Mouse (Mus musculus) mouse embryonic stem cell (cell line): Measurements from ENCODE around the gene Gm10961.

Experiments used
- in situ Hi-C, 2 experiments: fragments of 300-500 bp; cut with MboI; formaldehyde crosslinking; loops; 1 replicate in 1 of 2; 3 replicates in 1 of 2; pipeline ENCODE4 v1.14.3; 2019 to 2020; ENCODE audit warnings: low sequenced_read_pairs in 2 of 2, low pct_unique_long_range_greater_than_20kb in 1 of 2, mixed read lengths in 1 of 2; ENCODE audit not compliant: unreplicated experiment in 1 of 2

Gm10961 gene

DNA sequence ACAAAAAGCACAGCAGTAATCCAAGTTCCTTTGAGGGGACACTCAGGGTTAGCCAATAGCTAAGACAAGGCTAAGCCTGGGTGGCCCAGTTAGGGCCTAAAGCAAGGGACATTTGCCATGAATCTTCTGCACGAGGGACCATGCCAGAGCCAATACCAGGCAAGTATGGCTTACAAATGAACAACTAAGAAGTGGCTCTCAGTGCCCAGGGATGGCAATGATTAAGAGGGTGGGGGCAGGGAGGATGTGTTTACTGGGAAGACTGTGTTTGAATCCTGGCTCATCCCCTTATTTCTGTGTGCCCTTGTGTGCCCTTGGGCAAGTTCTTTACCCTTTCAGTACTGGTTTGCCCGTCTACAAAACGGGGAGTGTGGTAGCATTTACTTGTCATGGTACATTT lies 21.7 kb upstream of the Gm10961 start:
- in situ Hi-C loops = no loop called here

DNA sequence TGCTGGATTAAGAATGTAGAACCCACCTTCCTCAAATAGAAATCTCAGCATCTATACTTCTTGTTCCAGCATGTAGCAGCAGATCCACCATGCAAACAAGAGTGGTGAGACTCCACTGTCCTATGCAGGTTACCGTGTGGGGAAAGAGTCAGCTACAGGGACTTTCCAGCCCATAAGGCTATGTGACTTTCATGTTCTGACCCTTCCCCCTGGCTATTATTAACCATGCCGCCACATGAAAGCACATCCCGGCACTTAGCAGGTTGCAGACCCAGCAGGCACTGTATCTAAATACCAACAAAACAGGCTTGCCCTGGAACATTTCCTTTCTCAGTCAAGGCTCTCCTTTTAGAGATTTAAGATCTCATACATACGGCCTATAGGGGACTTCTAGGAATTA lies 19.7 kb upstream of the Gm10961 start:
- in situ Hi-C loops = no loop called here

DNA sequence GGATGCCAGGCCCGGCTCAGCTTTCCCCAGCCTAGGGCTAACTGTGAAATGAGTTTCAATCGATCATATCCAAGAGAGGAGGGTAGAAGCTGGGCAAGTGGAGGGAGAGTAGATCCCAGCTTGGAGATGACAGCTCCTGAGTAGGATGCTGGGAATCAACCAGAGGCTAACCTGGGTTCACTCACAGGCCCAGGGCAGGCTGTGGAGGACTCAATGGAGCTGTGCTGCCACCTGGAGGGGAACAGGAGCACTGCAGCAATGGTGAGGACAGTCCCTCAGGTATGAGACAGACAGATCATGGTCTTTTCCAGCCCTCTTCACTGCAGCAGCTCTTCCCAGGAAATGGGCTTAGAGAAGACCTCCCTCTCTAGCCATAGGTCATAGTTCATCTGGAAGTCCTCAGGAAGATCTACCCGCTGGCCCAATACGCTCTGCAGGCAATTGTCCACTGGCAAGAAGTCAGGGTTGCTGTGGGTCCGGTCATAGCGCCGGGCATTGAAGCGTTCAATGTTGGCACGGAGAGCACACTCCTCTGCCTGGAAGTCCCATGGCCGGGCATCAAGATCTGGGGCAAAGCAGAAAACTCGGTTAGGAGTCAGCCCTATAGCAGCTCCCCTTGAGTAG lies 18.1 kb upstream of the Gm10961 start:
- in situ Hi-C loops = no loop called here

DNA sequence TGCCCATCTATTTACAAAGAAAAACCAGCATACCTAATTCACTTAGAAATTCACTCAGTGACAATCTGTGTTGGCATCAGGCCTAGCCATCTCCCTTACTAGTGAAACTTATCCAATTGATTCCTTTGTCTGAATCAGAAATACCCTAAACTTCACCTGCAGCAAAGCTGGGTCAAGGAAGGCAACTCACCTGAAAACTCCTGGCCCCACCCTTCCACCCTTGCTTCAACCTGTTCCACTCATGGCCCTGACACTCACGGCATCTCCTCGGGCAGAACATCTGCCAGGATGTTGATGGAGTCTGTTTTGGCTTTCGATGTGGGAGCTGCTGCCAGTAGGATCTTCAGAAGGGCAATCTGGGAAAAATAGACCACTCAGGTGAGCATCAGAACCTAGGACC lies 13.3 kb upstream of the Gm10961 start:
- in situ Hi-C loops = no loop called here

DNA sequence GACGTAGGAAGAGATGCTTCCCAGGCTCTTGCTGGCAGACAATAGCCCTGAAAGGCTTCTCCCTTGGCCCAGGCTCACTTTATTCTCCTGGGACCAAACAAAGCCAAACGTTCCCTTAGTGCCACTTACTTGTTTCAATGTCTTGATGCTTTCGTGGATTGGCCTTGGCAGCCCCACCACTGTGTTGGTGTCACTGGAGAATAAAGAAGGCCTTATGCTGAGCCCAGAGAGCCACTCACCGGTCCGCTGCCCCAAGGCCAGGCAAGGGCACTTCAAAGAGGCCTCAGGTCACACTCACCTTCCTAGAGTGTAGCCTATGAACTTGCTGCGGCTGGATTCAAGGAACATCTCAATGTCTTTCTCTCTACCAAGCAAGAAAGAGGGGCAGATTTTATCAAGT lies 11.2 kb upstream of the Gm10961 start:
- in situ Hi-C loops = no loop called here

DNA sequence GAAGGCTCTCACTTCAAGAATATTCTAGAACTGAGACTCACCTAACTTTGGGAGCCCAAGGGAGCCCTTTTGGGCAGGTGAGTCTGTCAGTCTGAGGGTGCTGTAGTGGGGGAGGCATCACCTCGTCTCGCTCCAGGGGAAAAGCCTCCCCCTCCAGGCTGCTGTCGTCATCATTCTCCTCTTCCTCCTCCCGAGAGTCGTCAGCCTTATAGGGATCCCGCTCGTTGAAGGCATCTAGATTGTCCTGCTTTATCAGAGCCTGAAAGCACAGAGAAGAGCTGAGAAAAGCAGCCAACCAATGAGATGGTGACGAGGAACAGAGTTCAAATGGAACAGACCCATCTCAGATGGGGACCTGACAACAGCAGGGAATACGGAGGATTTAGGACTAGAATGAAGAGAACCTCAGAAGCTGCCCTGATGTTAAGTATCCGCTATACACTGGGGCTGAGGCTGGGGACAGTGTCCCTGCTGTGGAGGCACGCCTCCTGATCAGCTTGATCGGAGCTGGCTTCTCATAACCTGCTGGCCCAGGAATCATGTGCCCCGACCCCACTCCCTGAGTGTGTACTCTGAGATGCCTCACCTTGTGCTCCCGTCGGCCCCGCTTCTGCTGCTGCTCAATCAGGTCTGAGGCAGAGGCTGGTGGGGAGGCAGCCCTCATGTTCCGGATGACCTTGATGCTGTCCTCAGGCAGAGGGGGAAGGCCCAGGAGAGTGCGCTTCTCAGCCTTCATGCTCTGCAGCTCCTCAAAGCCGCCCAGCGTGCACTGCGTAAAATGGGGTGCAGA lies 9.6 kb upstream of the Gm10961 start:
- in situ Hi-C loops = no loop called here

DNA sequence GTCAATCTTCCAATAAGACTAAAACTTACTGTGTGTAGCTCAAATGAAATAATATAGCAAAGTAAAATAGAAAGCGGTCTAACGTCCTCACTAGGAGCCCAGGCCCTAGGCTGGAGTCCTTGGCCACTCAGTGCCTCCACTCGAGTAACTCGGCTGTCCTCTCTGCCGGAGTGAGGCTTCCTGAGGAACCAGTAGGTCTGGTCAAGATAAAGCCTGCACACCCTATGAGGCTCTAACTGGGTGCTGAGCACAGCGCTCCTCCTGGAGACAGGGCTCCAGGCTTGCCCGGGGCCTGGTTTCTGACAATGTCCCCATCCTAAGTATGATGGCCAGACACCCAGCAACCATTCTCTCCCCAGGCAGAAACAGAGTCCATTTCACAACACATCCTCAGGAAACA lies 8.6 kb upstream of the Gm10961 start:
- in situ Hi-C loops = no loop called here

DNA sequence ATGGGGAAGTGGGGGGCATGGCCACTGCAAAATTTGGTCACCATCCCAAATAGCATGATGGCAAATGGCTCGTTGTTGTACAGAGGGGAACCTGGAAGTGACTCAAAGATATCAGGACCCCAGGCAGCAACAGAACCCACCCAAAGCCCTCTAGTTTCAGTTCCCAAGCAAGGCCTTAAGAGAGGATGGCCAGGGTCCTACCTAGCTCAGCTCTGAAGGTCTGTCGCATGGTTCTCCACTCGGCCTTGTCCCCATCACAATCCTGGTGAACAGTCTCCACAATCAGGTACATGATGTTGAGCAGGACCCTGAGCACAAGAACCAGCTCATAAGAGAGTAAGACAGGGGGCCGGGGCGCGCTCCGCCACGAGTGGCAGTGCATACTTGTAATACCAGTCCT lies 6.7 kb upstream of the Gm10961 start:
- in situ Hi-C loops = no loop called here

DNA sequence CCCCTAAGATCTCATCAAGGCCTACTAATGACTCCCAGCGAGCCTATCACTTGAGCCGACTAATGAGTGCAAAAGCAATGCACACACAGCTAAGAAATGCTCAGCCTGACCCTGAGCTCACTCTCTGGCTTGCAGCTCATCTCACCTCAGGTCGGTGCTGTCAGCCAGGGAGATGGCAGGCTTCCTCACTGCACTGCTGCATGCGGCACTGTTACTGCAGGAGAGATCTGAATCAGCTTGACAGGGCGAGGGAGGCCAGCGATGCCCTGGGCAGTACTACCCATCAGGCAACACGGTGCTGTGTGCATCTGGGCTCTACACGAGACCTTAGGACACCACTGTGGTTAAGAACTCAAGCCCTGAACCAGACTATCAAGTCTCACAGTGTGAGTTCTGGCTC lies 5.6 kb upstream of the Gm10961 start:
- in situ Hi-C loops = no loop called here

DNA sequence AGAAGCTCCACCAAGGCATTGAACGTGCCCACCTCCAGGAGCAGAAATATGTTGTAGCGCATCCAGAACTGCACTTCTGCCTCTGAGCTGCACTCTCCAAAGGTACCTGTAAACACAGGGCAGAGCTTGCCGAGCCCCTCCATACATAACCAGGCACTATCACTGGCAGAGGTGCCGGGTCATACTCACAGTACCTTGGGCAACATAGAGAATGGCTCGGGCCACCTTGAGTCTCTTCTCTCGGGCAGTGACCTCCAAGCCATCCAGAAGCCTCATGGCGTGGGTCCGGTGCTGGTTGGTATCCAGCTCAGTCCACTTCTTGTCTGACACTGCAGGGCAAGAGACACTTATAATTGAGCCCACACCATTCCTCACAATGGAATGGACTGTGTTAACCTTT lies 4.4 kb upstream of the Gm10961 start:
- in situ Hi-C loops = no loop called here

DNA sequence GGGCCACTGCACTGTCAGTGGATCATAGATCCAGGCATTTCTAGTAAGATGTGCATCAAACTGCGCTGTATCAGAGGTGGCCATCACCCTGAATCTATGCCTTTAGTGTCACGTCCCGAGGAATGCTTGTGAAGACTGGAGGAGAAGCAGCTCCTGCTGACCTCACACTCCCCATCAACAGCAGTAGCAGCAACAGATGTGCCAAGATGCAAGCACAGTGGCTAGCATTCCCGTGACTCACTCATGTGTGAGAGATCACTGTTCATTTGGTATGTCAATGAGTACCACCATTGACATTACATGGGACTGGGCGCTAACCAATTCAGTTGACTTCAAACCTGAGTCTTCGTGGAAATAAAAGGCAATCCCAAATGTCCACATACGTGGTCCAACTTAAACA lies 3.5 kb upstream of the Gm10961 start:
- in situ Hi-C loops = no loop called here

DNA sequence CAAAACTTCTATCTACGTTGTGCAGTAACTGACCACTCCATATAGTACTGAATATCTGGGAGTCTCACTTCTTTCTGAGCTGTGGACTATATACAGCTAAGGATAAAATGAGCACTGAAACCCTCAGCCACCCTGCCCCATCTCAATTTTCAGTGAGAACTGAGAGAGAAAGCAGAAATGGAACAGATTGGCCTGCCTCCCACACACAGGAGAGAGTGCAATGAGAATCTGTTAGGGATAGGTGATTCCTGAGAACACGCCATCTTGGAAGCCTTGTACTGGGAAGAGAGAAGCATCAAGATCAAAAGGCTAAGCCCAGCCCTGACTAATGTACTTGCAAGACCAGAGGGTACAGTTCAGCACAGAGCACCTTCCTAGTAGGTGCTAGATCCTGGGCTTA lies 2.6 kb upstream of the Gm10961 start:
- in situ Hi-C loops = no loop called here

DNA sequence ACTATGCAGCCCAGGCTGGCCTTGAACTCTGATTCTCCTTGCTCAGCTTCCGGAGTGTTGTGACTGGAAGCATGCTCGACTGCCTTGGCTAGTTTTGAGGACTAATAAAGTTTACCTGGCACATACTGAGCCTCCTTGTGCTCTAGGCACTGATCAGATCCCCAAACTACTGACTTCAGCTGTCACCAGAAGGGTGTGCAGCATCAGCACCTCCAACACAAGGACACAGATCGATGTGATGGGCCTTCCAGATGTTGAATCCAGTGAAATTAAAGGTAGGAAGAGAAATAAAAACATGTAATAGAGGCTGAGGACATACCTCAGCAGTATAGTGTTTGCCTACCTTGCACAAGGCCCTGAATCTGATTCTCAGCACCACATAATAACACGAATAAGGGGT lies 1.7 kb upstream of the Gm10961 start:
- in situ Hi-C loops = no loop called here

DNA sequence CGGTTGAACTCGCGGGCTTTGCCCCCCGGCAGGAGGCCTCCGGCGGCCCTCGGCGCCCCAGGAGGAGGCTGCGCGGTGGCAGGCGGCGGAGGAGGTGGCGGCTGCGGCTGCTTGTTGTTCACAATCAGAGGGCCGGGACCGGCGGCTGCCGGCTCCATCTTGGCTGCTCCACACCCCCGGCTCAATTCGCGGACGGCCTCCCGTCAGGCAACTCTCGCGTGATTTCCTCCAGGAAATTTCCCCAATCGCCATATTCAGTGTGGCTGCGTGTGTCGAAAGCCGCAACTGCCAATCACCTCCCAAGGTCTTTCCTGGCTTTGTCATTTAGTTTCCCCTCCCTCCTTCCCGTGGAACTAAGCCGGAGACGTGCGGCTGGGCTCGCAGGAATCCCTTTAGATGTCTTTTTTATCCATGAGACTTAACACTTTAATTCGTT lies 419 bp downstream of the Gm10961 start, which contains the start of gene Strip1:
Gene Strip1, minus strand, starts transcription at position 172 of the 436 bp plus-strand sequence.
- in situ Hi-C loops = no loop called here

DNA sequence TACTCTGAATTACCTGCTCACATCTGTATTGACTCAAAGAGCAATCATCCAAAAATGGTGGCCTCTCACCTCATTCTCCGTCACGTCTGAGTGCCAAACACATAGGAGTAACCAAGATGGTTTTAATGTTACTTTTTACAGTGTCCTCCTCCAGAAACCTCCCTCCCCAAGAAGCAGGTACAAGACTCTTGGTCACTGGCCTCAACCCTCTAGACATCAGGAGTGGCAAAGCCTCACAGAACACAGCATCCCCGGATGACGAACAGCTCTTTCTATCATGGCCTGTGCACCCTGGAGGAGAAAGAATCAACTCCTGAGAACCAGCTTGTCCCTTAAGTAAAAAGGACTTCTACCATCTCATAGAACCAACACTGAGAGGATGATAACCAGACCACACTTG lies 1.7 kb downstream of the Gm10961 start:
- in situ Hi-C loops = no loop called here

DNA sequence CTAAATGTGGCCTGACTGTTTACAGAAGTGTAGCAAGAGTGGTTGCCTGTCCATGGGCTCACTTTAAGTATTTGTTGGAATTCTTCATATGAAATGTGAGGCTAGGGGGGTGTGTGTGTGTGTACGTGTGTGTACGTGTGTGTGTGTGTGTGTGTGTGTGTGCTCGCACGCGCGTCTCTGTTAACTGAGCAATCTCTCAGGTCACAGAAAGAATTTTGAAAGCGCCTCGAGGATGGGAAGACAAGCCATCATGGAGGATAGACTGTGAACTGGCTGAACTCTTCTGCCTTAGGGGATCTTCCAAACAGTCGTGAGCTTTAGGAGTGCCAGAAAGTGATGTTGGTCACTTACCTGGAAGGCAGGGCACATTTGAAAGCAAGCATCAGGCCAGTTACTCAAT lies 2.8 kb downstream of the Gm10961 start:
- in situ Hi-C loops = no loop called here

DNA sequence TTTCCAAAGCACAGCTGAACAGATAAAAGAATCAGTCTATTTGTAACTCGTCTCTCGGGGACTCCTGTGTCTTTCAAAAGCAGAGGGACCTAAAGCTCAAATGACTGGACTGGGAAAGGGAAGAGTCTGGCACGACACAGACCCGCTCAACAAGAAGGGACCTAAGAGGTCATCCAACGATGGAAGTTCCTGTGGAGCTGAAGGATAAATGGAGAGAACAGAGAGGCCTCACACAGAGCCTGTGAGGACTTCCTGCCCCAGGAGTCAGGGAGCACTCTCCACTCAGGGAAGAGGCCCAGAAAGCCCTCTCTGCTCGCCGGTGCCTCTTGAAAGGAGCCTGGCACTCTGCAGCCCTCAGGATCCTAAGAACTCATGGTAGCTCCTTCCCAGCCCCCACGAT lies 4.7 kb downstream of the Gm10961 start:
- in situ Hi-C loops = no loop called here

DNA sequence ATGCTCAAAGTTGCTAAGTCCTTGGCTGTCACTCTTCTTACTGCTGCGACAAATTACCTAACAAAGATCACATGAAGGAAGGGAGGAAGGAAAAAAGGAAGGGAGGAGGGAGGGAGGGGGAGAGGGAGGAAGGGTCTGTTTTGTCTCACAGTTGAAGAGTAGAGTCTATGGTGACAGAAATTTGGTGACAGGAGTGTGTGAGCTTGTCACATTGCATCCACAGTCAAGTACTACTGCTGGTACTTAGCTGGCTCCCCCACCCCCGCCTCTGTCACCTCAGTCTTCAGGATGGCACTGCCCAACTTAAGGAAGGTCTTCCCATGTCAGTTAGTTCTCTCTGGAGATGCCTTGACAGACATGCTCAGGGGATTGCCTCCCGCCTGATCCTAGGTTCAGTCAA lies 5.1 kb downstream of the Gm10961 start:
- in situ Hi-C loops = no loop called here

DNA sequence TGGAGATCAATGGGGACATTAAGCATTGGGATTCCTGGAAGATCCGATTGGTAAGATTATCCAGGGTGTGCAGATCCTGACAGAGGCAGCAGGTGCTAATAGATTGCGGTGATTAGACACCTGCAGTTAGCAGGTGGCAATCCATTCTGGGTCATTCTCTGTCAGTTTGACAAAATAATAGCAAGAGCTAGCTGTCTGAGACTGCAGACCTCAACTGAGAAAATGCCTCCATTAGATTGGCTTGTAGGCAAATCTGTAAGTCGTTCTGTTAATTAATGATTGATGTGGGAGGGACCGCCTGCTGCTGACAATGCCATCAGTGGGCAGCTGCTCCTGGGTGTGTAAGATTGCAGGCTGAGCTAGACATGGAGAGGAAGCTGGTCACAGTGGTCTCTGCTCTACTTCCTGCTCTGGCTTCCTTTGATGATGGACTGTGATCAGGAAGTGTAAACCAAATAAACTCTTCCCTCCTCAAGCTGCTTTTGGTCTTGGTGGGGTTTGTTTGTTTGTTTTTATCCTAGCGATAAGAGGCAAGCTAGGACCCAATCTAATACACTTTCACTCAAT lies 6.6 kb downstream of the Gm10961 start:
- in situ Hi-C loops = no loop called here

DNA sequence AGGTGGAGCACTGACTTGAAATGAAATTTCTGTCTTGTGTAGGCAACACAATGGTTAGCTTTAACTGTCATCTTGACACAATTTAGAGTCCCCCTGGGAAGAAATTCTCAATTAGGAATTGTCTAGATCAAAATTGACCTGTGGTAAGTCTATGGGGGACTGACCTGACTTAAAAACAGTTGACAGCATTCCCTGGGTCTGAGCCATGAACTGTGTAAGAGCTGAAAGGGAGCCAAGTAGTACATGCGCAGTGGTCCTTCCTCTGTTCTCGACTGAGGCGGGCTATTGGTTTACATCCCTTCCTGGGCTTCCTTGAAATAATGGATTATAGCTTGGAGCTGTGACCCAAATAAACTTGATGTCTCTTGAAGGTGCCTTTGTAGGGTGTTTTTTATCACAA lies 15.8 kb downstream of the Gm10961 start:
- in situ Hi-C loops = no loop called here
